Comparison of ENCODE assay signal across 27 mouse cellular contexts in the genomic region with DNA sequence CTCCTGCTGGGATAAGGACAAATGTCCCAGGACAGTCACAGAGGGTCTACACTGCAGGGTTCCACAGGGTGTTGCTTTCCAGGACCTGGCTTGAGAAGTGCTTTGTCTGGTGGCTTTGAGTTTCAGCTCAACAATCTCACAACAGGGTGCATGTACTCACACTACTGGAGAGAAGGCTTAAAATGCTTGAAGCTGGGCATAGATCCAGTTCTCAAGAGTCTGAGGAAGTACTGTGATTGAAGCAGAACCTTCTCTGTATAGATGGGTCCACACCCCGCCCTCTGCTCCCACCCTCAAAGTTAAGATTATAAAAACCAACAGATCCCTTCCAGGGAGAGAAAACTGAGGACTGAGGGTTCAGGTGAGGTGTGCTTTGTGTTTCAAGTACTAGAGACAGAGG. TPM values are rescaled to one million over a fixed set of nuclear protein-coding genes. Genes with fewer than 3 reads are reported as not detected.
DNase-seq lines count a peak whose midpoint lies in the region; ATAC-seq and TF ChIP-seq lines count a peak whose summit lies in the region.
"Had no signal": no experiment of that assay in that cellular context is flagged by ENCODE, and none has a peak within 500 bp of the region (broad histone marks: within the 10 kb centered on the region; RNA-seq: fewer than 3 reads in every experiment).

No protein-coding gene starts in this region.

- no peak overlapping the region for H3K4me2 ChIP-seq in heart, embryonic 11.5 days
- H3K4me2 ChIP-seq in heart, postnatal 0 days (ENCODE audit: low read depth, low read length), result no peak overlapping the region
- no peak overlapping the region for H3K4me2 ChIP-seq in stomach, postnatal 0 days (replicated peaks; ENCODE audit: low read depth)
- H3K4me2 ChIP-seq: embryonic facial prominence, embryonic 15.5 days; hindbrain, embryonic 14.5 days; limb, embryonic 12.5 days; liver, embryonic 11.5 days; midbrain, embryonic 13.5 days had no signal

- no peak for DNase-seq in heart, postnatal 4 days
- peak; percentile 79 for DNase-seq in heart, postnatal 0 days (ENCODE audit: low spot score)
- DNase-seq in heart, adult 8-10 months (ENCODE audit: low spot score), result no peak
- no peak for DNase-seq in limb, embryonic 10.5 days (ENCODE audit: low spot score)
- DNase-seq in lung, postnatal 14 days, result peak; percentile 35
- DNase-seq in stomach, postnatal 0 days (ENCODE audit: low spot score), result no peak
- DNase-seq: adrenal gland, postnatal 36 days; cerebellum, adult 11 months; cerebellum, adult 9-11 months; gastrocnemius, postnatal 10 days; kidney, adult 8-10 months; kidney, postnatal 10 days; liver, postnatal 0 days; spleen, adult 18-20 months; thymus, postnatal 14 days had no signal

- 65% methylated on average over 1 of the region's 1 CpGs for WGBS in heart, embryonic 11.5 days (ENCODE audit: insufficient replicate concordance)
- WGBS in heart, postnatal 0 days, result 36% methylated on average over 1 of the region's 1 CpGs
- 88% methylated on average over 1 of the region's 1 CpGs for WGBS in limb, embryonic 10.5 days
- WGBS in stomach, postnatal 0 days, result 69% methylated on average over 1 of the region's 1 CpGs

- no peak overlapping the region for H3K4me3 ChIP-seq in heart, embryonic 11.5 days (ENCODE audit: low read depth, low read length)
- H3K4me3 ChIP-seq in heart, postnatal 0 days (ENCODE audit: low read depth, low read length), result no peak overlapping the region
- H3K4me3 ChIP-seq in limb, embryonic 10.5 days, result no peak overlapping the region
- H3K4me3 ChIP-seq in stomach, postnatal 0 days (ENCODE audit: low read depth, low read length), result no peak overlapping the region
- H3K4me3 ChIP-seq: embryonic facial prominence, embryonic 15.5 days; limb, embryonic 12.5 days; midbrain, embryonic 13.5 days had no signal

- H3K36me3 ChIP-seq in heart, embryonic 11.5 days (ENCODE audit: control insufficient read depth, insufficient read depth, low read length), result no peaks in the 10 kb centered on the region
- H3K36me3 ChIP-seq in heart, postnatal 0 days (replicated peaks; ENCODE audit: control insufficient read depth, insufficient read depth, low read length), result no peaks in the 10 kb centered on the region
- no peaks in the 10 kb centered on the region for H3K36me3 ChIP-seq in limb, embryonic 10.5 days
- H3K36me3 ChIP-seq in stomach, postnatal 0 days (ENCODE audit: control insufficient read depth, insufficient read depth, low read length), result no peaks in the 10 kb centered on the region
- H3K36me3 ChIP-seq: embryonic facial prominence, embryonic 15.5 days; limb, embryonic 12.5 days; midbrain, embryonic 13.5 days had no signal

- H3K9ac ChIP-seq in heart, embryonic 11.5 days (ENCODE audit: low read depth, low read length), result peak overlapping the region; percentile 43; the same call in 1 of the 2 replicates
- no peak overlapping the region for H3K9ac ChIP-seq in heart, postnatal 0 days (replicated peaks; ENCODE audit: low read depth, low read length)
- H3K9ac ChIP-seq in stomach, postnatal 0 days (ENCODE audit: low read length), result no peak overlapping the region
- H3K9ac ChIP-seq: embryonic facial prominence, embryonic 15.5 days; hindbrain, embryonic 14.5 days; limb, embryonic 12.5 days; liver, postnatal 0 days; midbrain, embryonic 13.5 days had no signal

- no peak for TF ChIP-seq EP300 in heart, postnatal 0 days (IDR thresholded peaks at IDR 0.05; ENCODE audit: low read depth)
- TF ChIP-seq EP300 in stomach, postnatal 0 days (optimal IDR thresholded peaks at IDR 0.05), result no peak

- H3K4me1 ChIP-seq in heart, embryonic 11.5 days (ENCODE audit: control insufficient read depth, insufficient read depth, low read length), result peaks cover 54% of the 10 kb centered on the region
- H3K4me1 ChIP-seq in heart, postnatal 0 days (ENCODE audit: control insufficient read depth, insufficient read depth), result peaks cover 74% of the 10 kb centered on the region
- H3K4me1 ChIP-seq in limb, embryonic 10.5 days, result peaks cover 32% of the 10 kb centered on the region
- H3K4me1 ChIP-seq in stomach, postnatal 0 days (replicated peaks; ENCODE audit: control insufficient read depth, insufficient read depth), result no peaks in the 10 kb centered on the region
- H3K4me1 ChIP-seq: embryonic facial prominence, embryonic 15.5 days; midbrain, embryonic 13.5 days had no signal

- ATAC-seq in heart, embryonic 11.5 days (replicated peaks; ENCODE audit: insufficient number of reproducible peaks, low FRiP score, low TSS enrichment), result no peak
- ATAC-seq in heart, postnatal 0 days (ENCODE audit: insufficient read depth, low read depth), result peak; percentile 45
- ATAC-seq in stomach, postnatal 0 days (ENCODE audit: low FRiP score, low TSS enrichment), result no peak
- ATAC-seq: forebrain, embryonic 14.5 days; inflammation-experienced regulatory T-cells, adult 6 months; midbrain, embryonic 13.5 days had no signal

- no peak; the same call in 1 of the 2 replicates for TF ChIP-seq CTCF in heart, postnatal 0 days (IDR thresholded peaks at IDR 0.05; ENCODE audit: low read depth)
- no peak for TF ChIP-seq CTCF in stomach, postnatal 0 days (IDR thresholded peaks at IDR 0.05; ENCODE audit: low read depth)

- H3K27ac ChIP-seq in heart, embryonic 11.5 days (ENCODE audit: low read depth, low read length), result no peak overlapping the region
- peak overlapping the region; percentile 92 for H3K27ac ChIP-seq in heart, postnatal 0 days (ENCODE audit: low read depth)
- peak overlapping the region; percentile 59; the same call in 1 of the 2 replicates for H3K27ac ChIP-seq in limb, embryonic 10.5 days
- no peak overlapping the region for H3K27ac ChIP-seq in stomach, postnatal 0 days (replicated peaks)
- H3K27ac ChIP-seq: embryonic facial prominence, embryonic 15.5 days; hindbrain, embryonic 14.5 days; limb, embryonic 12.5 days; midbrain, embryonic 13.5 days had no signal

- peaks cover 2% of the 10 kb centered on the region; the same call in 1 of the 2 replicates for H3K27me3 ChIP-seq in heart, embryonic 11.5 days (ENCODE audit: control insufficient read depth, insufficient read depth, low read length)
- no peaks in the 10 kb centered on the region for H3K27me3 ChIP-seq in heart, postnatal 0 days (ENCODE audit: control insufficient read depth, insufficient read depth, low read length)
- H3K27me3 ChIP-seq in limb, embryonic 10.5 days (ENCODE audit: low read depth, poor library complexity, severe bottlenecking), result no peaks in the 10 kb centered on the region
- no peaks in the 10 kb centered on the region for H3K27me3 ChIP-seq in stomach, postnatal 0 days (ENCODE audit: control insufficient read depth, insufficient read depth, low read length)
- H3K27me3 ChIP-seq: embryonic facial prominence, embryonic 15.5 days; limb, embryonic 12.5 days; midbrain, embryonic 13.5 days had no signal

- no peaks in the 10 kb centered on the region for H3K9me3 ChIP-seq in heart, embryonic 11.5 days (replicated peaks; ENCODE audit: control insufficient read depth, low read length)
- H3K9me3 ChIP-seq in heart, postnatal 0 days (replicated peaks; ENCODE audit: control insufficient read depth, low read length), result no peaks in the 10 kb centered on the region
- no peaks in the 10 kb centered on the region for H3K9me3 ChIP-seq in limb, embryonic 10.5 days (replicated peaks)
- no peaks in the 10 kb centered on the region for H3K9me3 ChIP-seq in stomach, postnatal 0 days (ENCODE audit: control insufficient read depth, low read length)
- H3K9me3 ChIP-seq: embryonic facial prominence, embryonic 15.5 days; limb, embryonic 12.5 days; midbrain, embryonic 13.5 days had no signal

RNA-seq across cellular contexts. Expression of a gene that starts 35.6 kb away (rescaled TPM):
- 0.47 and 0.63 TPM in 2 replicates for polyA plus RNA-seq in heart, embryonic 11.5 days (2014; fragmentation: Nextera tagmentation; extraction: Ambion mirVana)
- total RNA-seq in heart, postnatal 4 days (2021), result 1 to 10 TPM; 1.1 to 1.8 TPM
- not detected in 2 replicates for total RNA-seq in heart, postnatal 0 days (2014; rRNA removed; ENCODE audit: low replicate concordance)
- polyA plus RNA-seq in heart, postnatal 0 days (2015; fragmentation: Nextera tagmentation; extraction: Ambion mirVana), result 1.7 TPM in 2 replicates
- total RNA-seq in heart, adult 8-10 months (2022), result 1 to 10 TPM; 1.5 to 3.4 (median 1.8) TPM
- not detected in 2 replicates for polyA plus RNA-seq in limb, embryonic 10.5 days (2016; fragmentation: Nextera tagmentation; extraction: Ambion mirVana)
- 0.13 and 0.22 TPM in 2 replicates for polyA plus RNA-seq in stomach, postnatal 0 days (2015; fragmentation: Nextera tagmentation; extraction: Ambion mirVana)
- total RNA-seq: common myeloid progenitor, adult 5-6 weeks; ES-E14; granulocyte monocyte progenitor cell, adult 5-6 weeks; megakaryocyte, adult 5-6 weeks had no signal
- polyA plus RNA-seq: forebrain, embryonic 14.5 days; liver, postnatal 0 days had no signal

RNA-seq across cellular contexts. Expression of a gene that starts 47.6 kb away (rescaled TPM):
- 12.9 and 15.1 TPM in 2 replicates for polyA plus RNA-seq in heart, embryonic 11.5 days (2014; fragmentation: Nextera tagmentation; extraction: Ambion mirVana)
- 10 to 100 TPM; 20.4 to 24.9 TPM for total RNA-seq in heart, postnatal 4 days (2021)
- total RNA-seq in heart, postnatal 0 days (2014; rRNA removed; ENCODE audit: low replicate concordance), result 31.6 and 46.8 TPM in 2 replicates
- 18.1 and 20.7 TPM in 2 replicates for polyA plus RNA-seq in heart, postnatal 0 days (2015; fragmentation: Nextera tagmentation; extraction: Ambion mirVana)
- total RNA-seq in heart, adult 8-10 months (2022), result 10 to 100 TPM in 2 of 4 experiments, 1 to 10 TPM in 2; 3.5 to 13.3 (median 7.6) TPM
- 2.5 and 3.1 TPM in 2 replicates for polyA plus RNA-seq in limb, embryonic 10.5 days (2016; fragmentation: Nextera tagmentation; extraction: Ambion mirVana)
- polyA plus RNA-seq in stomach, postnatal 0 days (2015; fragmentation: Nextera tagmentation; extraction: Ambion mirVana), result 7.2 and 8.9 TPM in 2 replicates
- total RNA-seq: granulocyte monocyte progenitor cell, adult 5-6 weeks had no signal

RNA-seq across cellular contexts. Expression of a gene that starts 58.3 kb away (rescaled TPM):
- polyA plus RNA-seq in heart, embryonic 11.5 days (2014; fragmentation: Nextera tagmentation; extraction: Ambion mirVana), result 0.39 and 0.54 TPM in 2 replicates
- total RNA-seq in heart, postnatal 4 days (2021), result under 1 TPM; 0.55 to 0.65 TPM
- 0.23 and 0.93 TPM in 2 replicates for total RNA-seq in heart, postnatal 0 days (2014; rRNA removed; ENCODE audit: low replicate concordance)
- polyA plus RNA-seq in heart, postnatal 0 days (2015; fragmentation: Nextera tagmentation; extraction: Ambion mirVana), result 0.36 and 0.40 TPM in 2 replicates
- total RNA-seq in heart, adult 8-10 months (2022), result under 1 TPM; 0.27 to 0.63 (median 0.48) TPM
- 0.48 and 0.79 TPM in 2 replicates for polyA plus RNA-seq in limb, embryonic 10.5 days (2016; fragmentation: Nextera tagmentation; extraction: Ambion mirVana)
- 0.07 and 0.13 TPM in 2 replicates for polyA plus RNA-seq in stomach, postnatal 0 days (2015; fragmentation: Nextera tagmentation; extraction: Ambion mirVana)
- total RNA-seq: common myeloid progenitor, adult 5-6 weeks; ES-E14; granulocyte monocyte progenitor cell, adult 5-6 weeks; megakaryocyte, adult 5-6 weeks had no signal
- polyA plus RNA-seq: inflammation-experienced regulatory T-cells, adult 6 months; liver, postnatal 0 days had no signal

Comparison
In these comparisons a context has a peak if more than half of its experiments do, and no peak if none do; other contexts are left out.
1. H3K27ac ChIP-seq: peak in heart, postnatal 0 days (single experiment) and limb, embryonic 10.5 days (single experiment); none in heart, embryonic 11.5 days (single experiment) and stomach, postnatal 0 days (single experiment).
2. DNase-seq: peak in heart, postnatal 0 days (single experiment) and lung, postnatal 14 days (single experiment); none in heart, postnatal 4 days (single experiment), heart, adult 8-10 months (single experiment), limb, embryonic 10.5 days (single experiment) and stomach, postnatal 0 days (single experiment).